Mouse (Mus musculus) embryonic facial prominence, embryonic 11.5 days (tissue): ENCODE measurements around the gene Gc. TPM values are rescaled to one million over a fixed set of nuclear protein-coding genes. Genes with fewer than 3 reads are reported as not detected.

Source experiments
- polyA plus RNA-seq: library from polyadenylated mRNA; unstranded; fragments of >200 nt; fragmentation: Nextera tagmentation; extraction: Ambion mirVana; gene quantifications from 2 replicates; pipeline ENCODE4 v1.2.1, GENCODE M21; 2014

Gc gene
- polyA plus RNA-seq, 1 experiment from 2014 or later, result not detected

Other genes with a start within 250 kb of the Gc start
- 0.83 and 1.3 TPM in 2 replicates for gene Npffr2, start 69.5 kb upstream of the Gc start, polyA plus RNA-seq